Comparison of ENCODE assay signal across 23 mouse cellular contexts in the genomic region with DNA sequence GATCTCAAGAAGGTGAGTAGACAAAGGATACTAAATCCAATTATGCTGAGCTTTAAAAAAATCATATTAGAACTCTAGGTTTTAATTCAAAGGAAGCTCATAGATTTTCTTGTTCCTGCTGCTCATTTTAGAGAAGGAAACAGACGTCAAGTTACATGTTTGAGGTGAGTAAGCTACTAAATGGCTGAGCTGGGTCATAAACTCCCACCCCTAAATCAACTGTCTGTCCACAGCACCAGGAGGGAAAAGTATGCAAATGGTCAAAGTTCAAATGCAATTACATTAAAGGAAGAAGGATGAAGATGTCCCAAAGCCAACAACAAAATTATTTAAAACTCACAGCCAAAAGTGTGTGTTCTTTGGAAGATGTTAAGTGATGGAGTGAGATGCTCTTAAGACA.
DNase-seq lines count a peak whose midpoint lies in the region; ATAC-seq lines count a peak whose summit lies in the region.
"Had no signal": no experiment of that assay in that cellular context is flagged by ENCODE, and none has a peak within 500 bp of the region (broad histone marks: within the 10 kb centered on the region; RNA-seq: fewer than 3 reads in every experiment).

No protein-coding gene starts in this region.

- no peaks in the 10 kb centered on the region for H3K27me3 ChIP-seq in kidney, embryonic 14.5 days (ENCODE audit: control insufficient read depth, insufficient read depth, low read length)
- no peaks in the 10 kb centered on the region for H3K27me3 ChIP-seq in kidney, embryonic 16.5 days (ENCODE audit: insufficient read depth, low read length)
- H3K27me3 ChIP-seq: CH12.LX; embryonic facial prominence, embryonic 12.5 days; forebrain, embryonic 13.5 days; forebrain, embryonic 15.5 days; Patski had no signal

- DNase-seq in kidney, adult 11 months = no peak
- no peak for DNase-seq in kidney, adult 9 months
- peak; percentile 16 for DNase-seq in large intestine, adult 2 months (ENCODE audit: low read depth, low spot score)
- DNase-seq: adrenal gland, adult 8-10 months; adrenal gland, postnatal 14 days; adrenal gland, postnatal 36 days; B cell, adult 2 months; cerebellum, adult 11-12 months; cerebellum, adult 2 months; cerebellum, adult 9-10 months; cerebellum, postnatal 10 days; cerebellum, postnatal 25 days had no signal

- no peak overlapping the region for H3K4me3 ChIP-seq in kidney, embryonic 14.5 days (ENCODE audit: low read length)
- no peak overlapping the region for H3K4me3 ChIP-seq in kidney, embryonic 16.5 days (ENCODE audit: low read length)
- H3K4me3 ChIP-seq: embryonic facial prominence, embryonic 10.5 days; embryonic facial prominence, embryonic 12.5 days; forebrain, embryonic 13.5 days; forebrain, embryonic 15.5 days had no signal

- H3K9me3 ChIP-seq in kidney, embryonic 14.5 days (ENCODE audit: control insufficient read depth, low read length) = peaks cover under 1% of the 10 kb centered on the region; the same call in 1 of the 2 replicates
- peaks cover 8% of the 10 kb centered on the region for H3K9me3 ChIP-seq in kidney, embryonic 16.5 days (ENCODE audit: low read length)
- H3K9me3 ChIP-seq: embryonic facial prominence, embryonic 12.5 days; forebrain, embryonic 13.5 days; forebrain, embryonic 15.5 days; G1E had no signal

- no peak overlapping the region for H3K4me2 ChIP-seq in kidney, embryonic 14.5 days (replicated peaks; ENCODE audit: low read depth, low read length)
- H3K4me2 ChIP-seq in kidney, embryonic 16.5 days (replicated peaks; ENCODE audit: low read depth, low read length) = no peak overlapping the region
- H3K4me2 ChIP-seq: embryonic facial prominence, embryonic 12.5 days; forebrain, embryonic 13.5 days; forebrain, embryonic 15.5 days had no signal

- 10% methylated on average over 1 of the region's 1 CpGs for WGBS in kidney, embryonic 14.5 days
- WGBS in kidney, embryonic 16.5 days = 27% methylated on average over 1 of the region's 1 CpGs
- WGBS in large intestine, adult 2 months = 24% methylated on average over 1 of the region's 1 CpGs

- H3K4me1 ChIP-seq in kidney, embryonic 14.5 days (ENCODE audit: control insufficient read depth, insufficient read depth, low read length) = peaks cover 30% of the 10 kb centered on the region
- H3K4me1 ChIP-seq in kidney, embryonic 16.5 days (ENCODE audit: insufficient read depth, low read length) = peaks cover 34% of the 10 kb centered on the region
- H3K4me1 ChIP-seq: embryonic facial prominence, embryonic 12.5 days had no signal

- peaks cover 23% of the 10 kb centered on the region for H3K36me3 ChIP-seq in kidney, embryonic 14.5 days (ENCODE audit: control insufficient read depth, insufficient read depth, low read length)
- peaks cover 31% of the 10 kb centered on the region for H3K36me3 ChIP-seq in kidney, embryonic 16.5 days (ENCODE audit: insufficient read depth, low read length)

- no peak overlapping the region for H3K27ac ChIP-seq in kidney, embryonic 14.5 days (ENCODE audit: low read depth, low read length)
- H3K27ac ChIP-seq in kidney, embryonic 16.5 days (ENCODE audit: low read length) = peak overlapping the region; percentile 9; the same call in 1 of the 2 replicates
- H3K27ac ChIP-seq: embryonic facial prominence, embryonic 10.5 days; embryonic facial prominence, embryonic 12.5 days; forebrain, embryonic 13.5 days; forebrain, embryonic 15.5 days had no signal

- 0 out of 2 replicates have a peak, but pooled peaks have one; percentile 56 for ATAC-seq in kidney, embryonic 14.5 days (ENCODE audit: low FRiP score, low TSS enrichment)
- no peak for ATAC-seq in kidney, embryonic 16.5 days (ENCODE audit: low FRiP score, low TSS enrichment)
- ATAC-seq: activated CD4-positive, CD25-positive, alpha-beta regulatory T cell, adult 4 months; CD4-positive, CD25-positive, alpha-beta regulatory T cell, adult 4 months; forebrain, embryonic 13.5 days; forebrain, embryonic 15.5 days; Patski had no signal

- no peak overlapping the region for H3K9ac ChIP-seq in kidney, embryonic 14.5 days (ENCODE audit: low read depth, low read length)
- H3K9ac ChIP-seq in kidney, embryonic 16.5 days (replicated peaks; ENCODE audit: low read length) = no peak overlapping the region
- H3K9ac ChIP-seq: embryonic facial prominence, embryonic 12.5 days; forebrain, embryonic 13.5 days; forebrain, embryonic 15.5 days had no signal
